Mouse (Mus musculus) heart, embryonic 14.5 days (tissue): ENCODE data around the gene Tbl1x. TPM values are rescaled to one million over a fixed set of nuclear protein-coding genes. Genes with fewer than 3 reads are reported as not detected.

Source experiments
- ATAC-seq: fragments of 200-750 bp; cut with Nextera tagmentation; 2 replicates; pipeline ENCODE4 v1.8.0; 2017; ENCODE audit warnings: low read depth, moderate TSS enrichment; ENCODE audit not compliant: insufficient number of reproducible peaks, insufficient read depth, low FRiP score
- H3K27ac ChIP-seq, 2 experiments: fragments of 200-500 bp in 1 of 2; fragments of 300-500 bp in 1 of 2; sonication (generic) in 1 of 2; replicated peaks in 1 of 2; 2 replicates each; pipeline ENCODE4 v1.5.1; 2012 to 2014; ENCODE audit warnings: low read depth in 2 of 2, low read length in 2 of 2, control low read depth in 1 of 2, mild to moderate bottlenecking in 1 of 2, mixed read lengths in 1 of 2; ENCODE audit not compliant: control insufficient read depth in 1 of 2, insufficient read depth in 1 of 2
- H3K27me3 ChIP-seq: fragments of 300-500 bp; sonication (generic); 2 replicates; pipeline ENCODE4 v1.6.1; 2014; ENCODE audit warnings: mild to moderate bottlenecking, low read length, control low read depth; ENCODE audit not compliant: control insufficient read depth, insufficient read depth
- H3K36me3 ChIP-seq: fragments of 300-500 bp; sonication (generic); 2 replicates; pipeline ENCODE4 v1.6.1; 2014; ENCODE audit warnings: mild to moderate bottlenecking, control low read depth, low read length, mixed read lengths; ENCODE audit not compliant: control insufficient read depth, insufficient read depth
- H3K4me1 ChIP-seq, 2 experiments: fragments of 200-500 bp in 1 of 2; fragments of 300-500 bp in 1 of 2; sonication (generic) in 1 of 2; 2 replicates each; pipeline ENCODE4 v1.6.1; 2012 to 2014; ENCODE audit warnings: low read length in 2 of 2, control low read depth in 1 of 2, mixed read lengths in 1 of 2; ENCODE audit not compliant: control insufficient read depth in 2 of 2, insufficient read depth in 2 of 2
- H3K4me2 ChIP-seq: fragments of 300-500 bp; sonication (generic); 2 replicates; pipeline ENCODE4 v1.6.1; 2014; ENCODE audit warnings: mild to moderate bottlenecking, low read length
- H3K4me3 ChIP-seq, 2 experiments: fragments of 200-500 bp in 1 of 2; fragments of 300-500 bp in 1 of 2; sonication (generic) in 1 of 2; 2 replicates each; pipeline ENCODE4 v1.5.1; 2012 to 2014; ENCODE audit warnings: low read length in 2 of 2, mild to moderate bottlenecking in 2 of 2, control low read depth in 1 of 2, low read depth in 1 of 2, moderate library complexity in 1 of 2; ENCODE audit not compliant: control insufficient read depth in 1 of 2, insufficient read depth in 1 of 2
- H3K9ac ChIP-seq: fragments of 300-500 bp; sonication (generic); 2 replicates; pipeline ENCODE4 v1.6.1; 2014; ENCODE audit warnings: mild to moderate bottlenecking, low read length
- H3K9me3 ChIP-seq: fragments of 300-500 bp; sonication (generic); 2 replicates; pipeline ENCODE4 v1.6.1; 2016; ENCODE audit warnings: low read length, control low read depth; ENCODE audit not compliant: control insufficient read depth
- WGBS: fragments of 180-500 bp; shearing (Covaris S2); extraction: QIAGEN DNeasy Blood & Tissue Kit; methylation state at CpG from one replicate; pipeline ENCODE4 v1.1.7; 2014; 5-methylcytosine and 5-hydroxymethylcytosine counted together
- polyA plus RNA-seq: library from polyadenylated mRNA; unstranded; fragments of >200 nt; fragmentation: Nextera tagmentation; extraction: Ambion mirVana; gene quantifications from 2 replicates; pipeline ENCODE4 v1.2.1, GENCODE M21; 2014

Gene Tbl1x
- polyA plus RNA-seq, 1 experiment from 2014 or later: 62.7 TPM

- no peak overlapping the region for H3K4me3 ChIP-seq
- WGBS: 73% methylated on average over 2 of the region's 2 CpGs
- no peak for ATAC-seq
- no peaks in the 10 kb centered on the region for H3K9me3 ChIP-seq
- H3K27ac ChIP-seq: no peak overlapping the region
- no peaks in the 10 kb centered on the region for H3K36me3 ChIP-seq
- no peak overlapping the region for H3K9ac ChIP-seq
- H3K4me2 ChIP-seq: no peak overlapping the region
- H3K27me3 ChIP-seq: no peaks in the 10 kb centered on the region
- peaks cover 0 to 11% of the 10 kb centered on the region in 2 experiments; a peak in 2 of 4 replicates for H3K4me1 ChIP-seq
These were observed 75.2 kb downstream of the Tbl1x start for GRCm38 (mm10) chrX:77585974-77586373.

GRCm38 (mm10) chrX:77594670-77595224, 83.9 kb downstream of the Tbl1x start:
- H3K4me2 ChIP-seq: no peak overlapping the region
- no peaks in the 10 kb centered on the region for H3K27me3 ChIP-seq
- 0 out of 4 replicates have a peak overlapping the region, but pooled peaks of 1 of the 2 experiments have one; percentile 9 for H3K27ac ChIP-seq
- H3K4me1 ChIP-seq: peaks cover 0 to 8% of the 10 kb centered on the region in 2 experiments; a peak in 2 of 4 replicates
- H3K9ac ChIP-seq: no peak overlapping the region
- no peaks in the 10 kb centered on the region for H3K36me3 ChIP-seq
- WGBS: 52% methylated on average over 7 of the region's 7 CpGs
- no peak overlapping the region for H3K4me3 ChIP-seq
- H3K9me3 ChIP-seq: no peaks in the 10 kb centered on the region
- ATAC-seq: no peak

- no peaks in the 10 kb centered on the region for H3K27me3 ChIP-seq
- no peak for ATAC-seq
- H3K27ac ChIP-seq: no peak overlapping the region
- H3K4me3 ChIP-seq: no peak overlapping the region
- no peaks in the 10 kb centered on the region for H3K9me3 ChIP-seq
- H3K4me1 ChIP-seq: peaks cover 0 to 13% of the 10 kb centered on the region in 2 experiments; a peak in 2 of 4 replicates
- no peak overlapping the region for H3K9ac ChIP-seq
- H3K4me2 ChIP-seq: no peak overlapping the region
- H3K36me3 ChIP-seq: no peaks in the 10 kb centered on the region
These were observed 86.9 kb downstream of the Tbl1x start for GRCm38 (mm10) chrX:77597674-77598073.

- ATAC-seq: no peak
- no peaks in the 10 kb centered on the region for H3K36me3 ChIP-seq
- H3K9me3 ChIP-seq: no peaks in the 10 kb centered on the region
- 64% methylated on average over 2 of the region's 2 CpGs for WGBS
- no peak overlapping the region for H3K4me3 ChIP-seq
- H3K27me3 ChIP-seq: no peaks in the 10 kb centered on the region
- no peak overlapping the region for H3K4me2 ChIP-seq
- no peak overlapping the region for H3K9ac ChIP-seq
- H3K27ac ChIP-seq: no peak overlapping the region
- H3K4me1 ChIP-seq: peaks cover 0 to 17% of the 10 kb centered on the region in 2 experiments; a peak in 2 of 4 replicates
These were observed 87.9 kb downstream of the Tbl1x start for GRCm38 (mm10) chrX:77598736-77599135.

GRCm38 (mm10) chrX:77603496-77604258, 92.9 kb downstream of the Tbl1x start:
- Histone ChIP-seq H3K27me3 (no peaks in the 10 kb centered on the region), H3K9ac (no peak overlapping the region), H3K4me2 (peak overlapping the region; percentile 19; the same call in 1 of the 2 replicates), H3K9me3 (no peaks in the 10 kb centered on the region), H3K4me3 (no peak overlapping the region), H3K27ac (peak overlapping the region; percentile 75 to 76; a peak in 3 of 4 replicates), H3K4me1 (peaks cover 4 to 27% of the 10 kb centered on the region in 2 experiments), H3K36me3 (no peaks in the 10 kb centered on the region)
- WGBS: 40% methylated on average over 2 of the region's 2 CpGs
- ATAC-seq: peak; percentile 66

- Histone ChIP-seq H3K4me2 (no peak overlapping the region), H3K27ac (peak overlapping the region in 1 of 2 experiments; percentile 33; a peak in 1 of 4 replicates), H3K36me3 (no peaks in the 10 kb centered on the region), H3K9me3 (no peaks in the 10 kb centered on the region), H3K9ac (no peak overlapping the region), H3K4me1 (peaks cover 6 to 21% of the 10 kb centered on the region in 2 experiments), H3K27me3 (no peaks in the 10 kb centered on the region), H3K4me3 (no peak overlapping the region)
- no peak for ATAC-seq
- WGBS: 10% methylated on average over 1 of the region's 1 CpGs
These were observed 96.7 kb downstream of the Tbl1x start for GRCm38 (mm10) chrX:77607488-77607887.

GRCm38 (mm10) chrX:77608947-77609703, 98.3 kb downstream of the Tbl1x start:
- peak overlapping the region in 1 of 2 experiments; percentile 48; a peak in 2 of 4 replicates for H3K27ac ChIP-seq
- no peak for ATAC-seq

More at GRCm38 (mm10) chrX:77608947-77609703, 98.3 kb downstream of the Tbl1x start:
- Histone ChIP-seq H3K36me3 (no peaks in the 10 kb centered on the region), H3K9ac (no peak overlapping the region), H3K4me1 (peaks cover 6 to 13% of the 10 kb centered on the region in 2 experiments), H3K4me3 (no peak overlapping the region), H3K4me2 (no peak overlapping the region), H3K27me3 (no peaks in the 10 kb centered on the region), H3K9me3 (no peaks in the 10 kb centered on the region)
- WGBS: 25% methylated on average over 2 of the region's 2 CpGs
